Mouse (Mus musculus) embryo, embryonic 11.5 days (tissue): ENCODE data around the gene Gtf2a1l.

ENCODE experiments used
- DNase-seq: peaks from one replicate; pipeline ENCODE4 v3.0.0-alpha.2; 2012; ENCODE audit warnings: low read depth, low spot score

The Gtf2a1l gene

DNA sequence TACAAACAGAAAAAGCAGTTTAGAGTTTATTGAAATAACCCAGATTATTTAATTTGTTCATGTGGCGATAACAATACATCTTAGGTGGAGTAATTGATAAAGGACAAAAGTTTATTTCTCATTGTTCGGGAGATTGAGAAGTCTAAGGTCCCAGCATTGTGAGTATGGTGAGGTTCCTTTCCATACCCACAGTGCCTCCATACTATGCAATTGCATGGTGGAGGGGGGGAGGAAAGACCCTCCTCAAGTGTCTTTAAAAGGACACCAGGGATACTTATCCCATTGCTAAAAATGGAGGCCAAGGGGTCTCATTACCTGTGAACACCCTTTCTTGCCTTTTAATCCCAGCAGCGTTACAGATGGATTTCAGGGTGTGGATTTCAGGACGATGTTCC is 15.1 kb upstream of the Gtf2a1l start:
- no peak for DNase-seq

DNA sequence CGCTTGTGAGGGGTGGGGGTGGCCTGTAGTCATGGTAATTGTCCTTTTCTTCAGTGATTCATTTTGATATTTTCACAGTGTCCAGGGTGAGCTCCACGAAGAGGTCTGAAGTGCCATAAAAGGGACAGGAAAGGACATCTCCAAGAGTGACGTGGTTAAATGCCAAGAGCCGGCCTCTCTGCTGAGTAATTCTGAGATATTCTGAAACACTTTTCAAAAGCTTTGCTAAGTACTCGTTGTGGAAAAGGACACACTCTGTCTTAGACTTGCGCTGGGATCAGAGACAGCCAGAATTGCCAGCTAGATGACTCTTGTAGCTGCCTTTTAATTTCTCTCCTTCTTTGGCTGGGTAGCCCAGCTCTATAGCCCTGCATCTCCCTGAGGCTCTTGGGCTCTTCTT is 9.9 kb upstream of the Gtf2a1l start:
- no peak for DNase-seq

DNA sequence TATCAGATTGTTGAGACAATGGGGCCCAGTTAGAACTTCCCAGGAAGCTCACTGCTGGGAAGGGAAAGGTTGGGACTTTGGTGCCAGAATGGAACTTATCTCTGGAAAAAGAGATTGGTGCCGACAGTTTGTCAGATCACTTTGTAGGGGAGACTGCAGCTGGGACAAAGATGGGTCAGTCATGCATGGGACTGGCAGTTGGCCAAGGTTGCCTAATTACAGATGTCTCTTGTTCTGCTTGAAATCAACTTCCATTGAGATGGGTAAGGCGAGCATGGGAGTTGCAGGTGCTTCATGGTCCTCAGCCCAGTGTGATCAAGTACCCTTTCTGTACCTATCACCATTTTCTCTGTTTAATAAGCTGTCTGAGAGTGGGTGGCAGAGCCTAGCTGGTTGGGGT is 2.4 kb upstream of the Gtf2a1l start:
- no peak for DNase-seq

DNA sequence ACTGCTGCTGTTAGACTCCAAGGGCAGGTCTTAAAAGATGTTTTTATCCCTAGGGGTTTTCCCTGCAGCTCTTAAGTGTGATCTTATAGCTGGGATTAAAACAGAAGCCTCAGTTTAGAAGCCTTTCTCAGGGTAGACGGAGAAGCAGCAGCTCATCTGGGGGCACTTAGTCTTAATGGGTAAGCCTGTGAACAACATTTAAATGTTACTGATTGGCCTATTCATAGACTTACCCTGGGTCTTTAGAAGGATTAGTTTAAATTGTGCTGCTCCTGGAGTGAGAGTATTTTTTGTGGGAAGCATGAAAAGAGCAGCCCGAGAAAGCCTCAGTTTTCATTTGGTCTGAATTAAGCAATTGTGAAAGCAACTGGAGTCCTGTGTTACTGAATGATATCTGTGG is 1.5 kb downstream of the Gtf2a1l start:
- no peak for DNase-seq

DNA sequence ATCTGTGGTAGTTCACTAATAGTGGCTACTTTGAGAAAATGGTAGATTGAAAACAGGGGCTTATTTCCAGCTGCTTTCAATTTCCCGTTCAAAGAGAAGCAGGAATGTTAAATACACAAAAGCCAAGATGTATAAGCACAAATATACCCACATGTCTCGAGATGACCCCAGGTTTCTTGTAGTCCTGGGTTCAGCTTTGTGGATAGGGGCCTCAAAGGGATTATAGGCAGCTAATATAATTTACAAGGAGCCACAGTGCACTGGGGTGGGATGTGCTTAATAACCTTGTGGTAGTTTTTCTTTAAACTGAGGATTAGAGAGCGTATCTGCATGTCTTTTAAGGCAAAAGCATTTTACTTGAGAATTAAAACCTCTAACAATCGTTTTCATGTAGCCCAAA is 2.3 kb downstream of the Gtf2a1l start:
- DNase-seq: no peak

DNA sequence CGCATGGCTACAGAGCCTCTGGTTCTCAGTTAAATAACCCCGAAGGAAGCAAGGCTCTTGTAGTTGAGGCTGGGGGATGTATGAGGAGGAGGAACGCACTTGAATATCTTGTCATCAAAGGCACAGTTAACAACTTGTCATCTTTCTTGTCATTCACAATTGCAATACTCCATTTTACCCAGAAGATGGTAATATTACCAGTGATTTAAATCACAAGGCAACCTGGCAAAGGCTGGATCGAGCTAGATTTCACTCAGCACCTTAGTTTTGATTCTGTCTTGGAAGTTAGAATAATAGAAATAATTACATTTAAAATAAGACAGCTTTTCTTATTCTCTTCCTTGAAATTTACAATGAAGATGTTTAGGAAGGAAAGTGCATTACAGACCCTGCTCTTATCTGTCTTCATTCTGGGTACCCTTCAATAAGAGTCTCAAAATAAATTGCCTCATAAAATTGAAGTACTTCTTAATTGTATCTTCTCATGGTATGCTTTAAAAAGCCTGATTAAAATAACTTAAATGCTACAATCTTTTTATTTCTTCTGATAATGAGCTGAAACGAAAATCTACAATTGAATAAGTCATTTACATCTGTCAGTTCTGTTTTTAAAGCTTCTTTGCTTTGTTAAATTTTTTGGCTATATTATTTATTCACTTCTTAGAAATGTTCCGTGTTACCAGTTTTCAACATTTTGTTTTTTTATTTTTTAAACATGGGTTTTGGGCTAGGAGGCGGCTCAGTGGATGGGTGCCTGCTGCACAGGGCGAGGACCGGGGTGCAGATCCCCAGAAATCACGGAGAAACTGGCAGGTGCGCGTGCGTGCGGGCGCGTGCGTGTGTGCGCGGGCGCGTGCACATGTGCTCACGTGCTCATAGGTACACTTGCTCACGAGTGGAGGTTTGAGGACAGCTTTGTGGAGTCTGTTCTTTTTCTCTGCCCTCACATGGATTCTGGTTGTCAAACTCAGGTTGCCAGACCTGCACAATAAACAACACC is 7.2 kb downstream of the Gtf2a1l start:
- no peak for DNase-seq

DNA sequence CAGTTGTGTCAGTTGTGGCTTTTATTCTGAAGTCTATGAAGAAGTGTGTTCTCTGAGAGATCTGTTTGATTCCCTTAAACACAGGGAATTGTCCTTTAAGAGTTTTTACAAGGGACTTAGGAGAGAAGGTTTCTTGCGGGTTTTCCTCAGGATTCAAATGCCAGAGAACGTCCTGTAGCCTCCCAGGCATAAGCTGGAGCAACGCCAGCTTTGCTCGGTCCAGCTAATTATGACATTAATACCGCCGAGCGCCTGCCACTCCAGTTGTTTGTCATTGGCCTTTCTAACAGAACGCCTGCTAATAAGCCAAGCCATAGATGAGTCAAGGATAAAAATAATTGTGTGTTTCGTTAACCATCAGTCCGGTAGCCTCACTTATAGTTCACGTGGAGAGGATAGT is 19.8 kb downstream of the Gtf2a1l start:
- DNase-seq: no peak

DNA sequence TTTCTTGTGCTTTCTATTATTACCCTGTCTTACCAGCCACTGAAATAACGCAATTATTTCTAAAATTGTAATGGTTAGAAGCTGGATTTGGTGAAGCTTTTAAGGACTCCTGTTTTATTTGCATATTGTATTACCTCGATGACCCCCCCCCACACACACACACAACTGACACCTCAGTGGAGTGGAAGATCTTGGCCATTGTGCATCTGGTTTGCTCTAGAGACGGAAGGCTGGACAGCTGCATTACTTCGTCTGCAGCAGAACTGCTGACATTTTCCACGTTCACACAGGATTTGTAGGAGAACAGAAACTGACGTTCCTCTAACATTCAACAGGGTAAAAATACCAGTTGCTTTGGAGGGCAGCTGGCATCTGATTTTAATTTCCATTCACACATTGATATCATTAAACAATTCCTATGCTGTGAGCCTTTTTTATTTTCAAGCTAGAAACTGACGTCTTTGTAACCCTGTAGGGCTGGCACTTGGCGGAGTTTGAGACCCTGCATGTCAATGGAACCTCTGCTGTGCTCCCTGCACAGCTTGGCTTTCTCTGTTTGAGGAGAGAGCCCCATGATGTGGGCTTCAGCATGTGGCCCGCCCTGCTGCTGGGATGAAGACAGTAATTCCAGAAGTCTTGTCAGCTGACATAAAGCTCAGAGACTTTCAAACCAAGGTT is 28.3 kb downstream of the Gtf2a1l start:
- no peak for DNase-seq

DNA sequence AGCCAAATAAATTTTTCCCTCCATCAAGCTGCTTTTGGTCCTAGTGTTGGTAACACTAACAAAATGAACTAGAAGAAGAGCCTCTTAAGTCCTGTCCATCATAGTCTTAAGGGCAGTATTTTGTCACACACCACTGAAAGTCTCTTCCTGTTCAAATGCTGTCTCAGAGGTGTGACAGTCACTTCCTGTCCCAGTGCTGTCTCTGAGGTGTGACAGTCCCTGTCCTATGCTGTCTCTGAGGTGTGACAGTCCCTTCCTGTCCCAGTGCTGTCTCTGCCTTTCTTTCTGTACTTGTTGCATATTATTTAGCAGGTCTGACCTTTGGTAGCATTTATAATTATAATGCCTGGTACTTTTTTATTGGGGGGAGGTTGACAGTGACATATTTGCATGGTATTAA is 32.4 kb downstream of the Gtf2a1l start:
- DNase-seq: no peak

DNA sequence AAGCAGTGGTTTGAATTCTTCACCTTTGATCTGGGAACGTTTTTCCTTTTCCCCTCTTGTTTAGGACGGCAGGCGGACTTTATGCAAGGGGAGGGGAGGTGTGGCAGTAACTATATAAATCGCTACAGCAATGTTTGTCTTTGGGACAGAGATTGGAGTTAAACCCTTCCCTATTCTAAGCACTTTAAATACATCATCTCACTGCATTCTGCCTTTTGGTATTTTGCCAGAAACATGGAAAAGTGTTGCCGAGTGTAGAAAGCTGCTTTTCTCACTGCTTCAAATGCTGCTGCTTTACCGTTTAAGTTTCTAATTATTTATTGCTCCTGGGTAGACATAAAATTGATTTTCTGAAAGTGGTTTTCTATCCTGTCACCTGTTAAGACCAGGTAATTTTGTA is 33.9 kb downstream of the Gtf2a1l start:
- DNase-seq: no peak

DNA sequence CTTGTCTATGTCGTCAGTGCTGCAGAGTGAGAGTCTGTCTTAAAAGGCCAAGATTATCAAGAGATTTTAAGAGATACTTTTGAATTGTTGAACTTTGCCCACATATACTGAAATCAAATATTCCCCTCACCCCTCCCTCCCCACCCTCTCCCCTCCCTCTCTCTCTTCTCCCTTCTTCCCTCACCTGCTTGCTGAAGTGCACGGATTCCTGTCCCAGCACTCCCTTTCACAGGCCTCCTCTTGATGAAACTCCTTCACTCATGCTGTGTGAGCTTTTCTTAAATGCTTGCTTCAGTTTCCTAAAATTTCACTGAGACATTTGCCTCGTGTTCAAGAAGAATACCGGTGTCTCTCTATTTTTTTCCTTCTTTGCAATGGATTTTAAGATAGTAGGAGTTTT is 34.7 kb downstream of the Gtf2a1l start:
- no peak for DNase-seq

DNA sequence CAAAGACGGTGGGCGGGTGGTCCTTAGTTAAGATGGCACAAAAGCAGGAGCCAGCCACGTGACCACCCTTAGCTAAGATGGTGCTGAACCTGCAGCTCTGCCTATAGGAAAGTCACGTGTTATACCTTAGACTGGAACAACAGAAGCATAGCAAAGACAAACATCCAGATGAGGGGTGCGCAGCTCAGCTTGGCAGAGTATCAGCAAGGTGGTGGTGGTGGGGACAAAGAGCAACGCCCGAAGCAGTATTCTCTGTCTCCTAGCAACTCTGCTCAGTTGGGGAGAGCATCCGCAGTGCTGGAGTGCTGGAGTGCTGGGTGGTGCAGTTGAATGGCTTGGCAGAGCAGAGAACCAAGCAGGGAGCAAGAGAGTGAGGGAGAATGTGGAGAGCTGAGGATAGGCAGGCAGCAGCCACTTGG is 37.8 kb downstream of the Gtf2a1l start:
- DNase-seq: no peak

DNA sequence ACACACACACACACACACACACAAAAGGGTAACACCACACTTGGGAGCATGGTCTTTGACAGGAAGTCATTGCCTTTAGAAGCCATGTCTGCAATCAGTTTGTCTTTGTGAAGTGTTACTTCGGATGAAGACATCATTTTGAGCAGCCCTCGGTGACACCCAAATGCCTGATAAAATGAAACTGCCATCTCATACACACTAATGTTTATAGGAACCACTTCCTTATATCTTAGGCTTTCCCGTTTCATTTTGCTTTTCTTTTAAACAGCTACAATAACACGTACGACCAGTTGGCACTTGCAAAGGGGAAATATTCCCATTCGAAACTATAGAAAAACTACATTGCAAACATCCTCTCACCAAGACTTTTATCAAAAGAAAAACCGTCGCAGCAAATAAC is 81.2 kb downstream of the Gtf2a1l start:
- no peak for DNase-seq

DNA sequence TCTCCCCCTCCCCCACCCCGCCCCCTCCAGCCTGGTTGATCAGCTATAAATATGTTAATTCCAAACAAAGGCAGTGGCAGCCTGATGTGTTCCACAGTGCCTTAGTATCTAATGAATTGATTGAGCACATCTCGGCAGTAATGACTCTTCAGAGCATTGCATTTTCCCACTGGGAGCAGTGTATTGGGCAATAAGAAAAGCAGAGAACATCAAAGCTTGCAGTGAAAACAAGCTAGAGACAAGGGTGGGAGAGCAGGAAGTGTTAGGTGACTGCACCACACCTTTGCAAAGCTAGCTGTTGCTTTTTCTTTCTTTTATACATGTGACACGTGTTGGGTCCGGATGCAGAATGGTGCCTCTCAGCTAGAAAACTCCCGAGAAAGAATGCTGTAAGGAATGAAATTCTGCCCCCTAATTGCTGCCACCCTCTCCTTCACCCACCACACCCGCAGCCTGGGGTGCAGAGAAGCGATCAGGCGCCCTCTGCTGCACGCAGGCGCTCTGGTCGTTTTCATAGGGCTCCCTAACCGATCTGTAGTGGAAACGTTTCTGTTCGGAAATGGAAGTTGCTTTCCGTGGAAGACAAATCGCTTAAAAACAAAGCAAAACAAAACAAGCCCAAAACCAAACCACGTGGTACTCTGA is 84.5 kb downstream of the Gtf2a1l start:
- no peak for DNase-seq

DNA sequence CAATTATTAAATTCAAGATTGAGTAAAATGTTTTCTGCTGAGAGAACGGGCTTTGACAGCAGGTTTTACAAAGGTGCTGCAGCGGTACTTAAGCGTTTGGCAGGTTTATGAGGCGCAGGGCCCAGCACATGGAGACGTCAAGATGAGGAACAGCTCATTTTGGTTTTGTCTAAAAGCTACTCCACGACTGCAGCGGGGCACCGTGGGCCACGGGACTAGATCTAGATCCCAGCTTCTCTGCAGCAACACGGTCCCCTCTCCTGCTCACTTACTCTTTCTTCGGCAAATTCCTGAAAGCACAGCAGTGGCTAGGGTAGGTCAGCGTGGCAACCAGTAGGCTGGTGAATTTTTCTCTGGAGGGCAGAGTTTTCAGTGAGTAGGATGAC is 85.0 kb downstream of the Gtf2a1l start:
- no peak for DNase-seq

DNA sequence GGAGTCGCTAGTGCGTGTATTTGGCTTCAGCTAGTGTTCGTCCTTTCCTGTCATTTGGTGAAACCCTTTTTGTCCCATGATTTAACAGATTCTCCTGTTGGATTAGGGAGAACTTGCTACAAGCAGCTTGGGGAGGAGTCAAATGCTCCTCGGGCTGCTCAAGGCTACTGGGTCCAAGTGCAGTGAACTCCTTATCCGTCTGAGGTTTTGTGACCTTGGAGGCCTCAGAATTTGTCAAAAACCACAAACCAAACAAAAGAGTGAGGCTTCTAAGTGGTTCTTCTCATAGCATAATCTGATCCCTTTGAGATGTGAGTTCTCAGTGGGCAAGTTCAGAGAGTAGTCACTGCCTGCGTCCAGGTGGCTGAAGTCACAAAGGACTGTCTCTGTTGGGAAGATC is 87.3 kb downstream of the Gtf2a1l start:
- DNase-seq: no peak

DNA sequence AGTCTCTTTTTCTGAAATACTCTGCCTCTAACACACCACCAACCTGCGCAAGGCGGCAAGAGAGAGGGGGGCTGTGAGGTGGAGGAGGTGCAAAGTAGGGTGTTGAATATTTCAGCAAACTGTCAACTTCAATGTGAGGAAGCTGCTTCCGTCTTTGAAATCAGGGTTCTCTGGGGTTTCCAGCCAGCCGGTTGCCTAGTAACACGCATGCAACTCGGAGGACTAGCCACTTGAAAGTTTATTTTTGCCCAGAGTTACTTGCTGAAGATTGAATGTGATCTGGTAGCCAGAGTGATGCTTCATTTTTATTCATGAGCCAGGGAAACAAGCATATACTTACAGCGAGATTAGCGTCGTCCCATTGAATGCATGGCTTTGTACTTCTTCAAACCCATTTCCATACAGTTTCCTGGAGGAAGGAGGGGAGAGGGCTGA is 89.6 kb downstream of the Gtf2a1l start:
- no peak for DNase-seq

DNA sequence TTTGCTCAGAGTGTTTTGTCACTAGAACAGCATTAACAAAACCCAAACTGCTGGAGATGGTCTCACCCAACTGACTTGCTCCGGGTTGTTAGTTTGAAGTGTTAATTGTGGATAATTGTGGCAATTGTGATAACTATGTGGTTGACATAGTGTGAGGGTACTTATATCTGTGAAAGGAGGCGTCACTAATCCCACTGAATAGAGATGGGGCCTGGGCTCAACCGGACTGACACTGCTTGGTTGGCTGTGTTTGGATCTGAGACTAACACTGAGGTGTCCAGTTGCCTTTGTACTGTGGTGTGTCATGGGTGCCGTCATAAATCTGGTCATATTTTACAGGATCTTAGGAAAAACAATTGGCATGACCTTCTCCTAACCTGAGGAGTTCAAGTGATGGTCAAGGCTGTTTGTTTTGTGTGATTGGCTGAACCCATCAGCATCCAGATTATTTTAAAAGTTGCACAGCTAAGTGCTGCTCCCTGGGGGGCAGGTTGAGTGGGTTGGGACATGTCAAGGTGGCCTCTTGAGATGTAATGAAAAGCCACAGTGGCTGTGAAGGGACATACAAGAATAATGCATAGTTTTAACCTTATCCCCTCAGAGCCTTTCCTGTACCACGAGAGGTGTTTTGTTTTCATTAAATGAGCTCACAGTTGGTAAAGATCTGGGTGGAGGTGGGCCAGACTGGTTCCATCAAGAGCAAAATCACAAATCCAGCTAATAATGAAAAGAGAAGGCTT is 95.1 kb downstream of the Gtf2a1l start:
- no peak for DNase-seq

DNA sequence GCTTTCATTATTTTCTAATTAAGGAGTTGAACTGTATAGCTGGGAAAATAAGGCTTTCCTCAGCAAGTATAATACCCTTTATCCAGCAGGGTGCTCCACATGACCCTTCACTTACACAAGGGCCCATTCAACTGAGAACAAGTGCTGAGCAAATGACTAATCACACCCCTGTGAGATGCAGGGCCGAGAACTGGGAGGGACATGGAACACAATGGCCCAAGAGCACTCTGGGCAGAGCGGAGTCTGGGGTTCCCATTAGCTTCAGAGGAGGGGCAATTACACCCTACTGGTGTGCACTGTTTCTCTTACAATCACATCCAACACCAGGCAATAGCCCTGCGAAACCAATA is 95.7 kb downstream of the Gtf2a1l start:
- DNase-seq: no peak
